Mouse (Mus musculus): ENCODE results near the gene Zap70.

- TF ChIP-seq CTCF (IDR thresholded peaks at IDR 0.05; ENCODE audit: insufficient read depth, low read depth, low read length) (no peak), POLR2A (IDR thresholded peaks at IDR 0.05; ENCODE audit: insufficient read depth, low read depth, low read length) (no peak)
Observed at GRCm38 (mm10) chr1:36761568-36761967, at the start of gene Zap70.
